Mouse (Mus musculus): ENCODE results near the gene Ralb.

- TF ChIP-seq POLR2A (IDR thresholded peaks at IDR 0.05; ENCODE audit: insufficient read length, low read depth) (no peak), MAX (IDR thresholded peaks at IDR 0.05; ENCODE audit: low read depth) (no peak), MYOG (IDR thresholded peaks at IDR 0.05; ENCODE audit: control insufficient read depth in 1 of 3, insufficient read depth in 1 of 3, insufficient read length in 2 of 3, low read depth in 2 of 3) (no peak), TCF12 (IDR thresholded peaks at IDR 0.05; ENCODE audit: insufficient read depth, poor library complexity, severe bottlenecking) (no peak), USF1 (IDR thresholded peaks at IDR 0.05; ENCODE audit: low read depth) (no peak)
Measured at GRCm38 (mm10) chr1:119518060-119518459, 13.5 kb upstream of the Ralb start.

Data from myocyte (in vitro differentiated cells).